Mouse (Mus musculus) hindbrain, embryonic 14.5 days (tissue): Measurements from ENCODE around the gene Arhgap42. TPM values are rescaled to one million over a fixed set of nuclear protein-coding genes. Genes with fewer than 3 reads are reported as not detected.

ENCODE experiments used
- ATAC-seq: fragments of 200-750 bp; cut with Nextera tagmentation; 2 replicates; pipeline ENCODE4 v1.8.0; 2017; ENCODE audit warnings: moderate number of reproducible peaks, mild to moderate bottlenecking, moderate TSS enrichment, moderate library complexity; ENCODE audit not compliant: low FRiP score
- DNase-seq: peaks from one replicate; pipeline ENCODE4 v3.0.0-alpha.2; 2015; ENCODE audit warnings: low spot score
- H3K27ac ChIP-seq: fragments of 300-500 bp; sonication (generic); 2 replicates; pipeline ENCODE4 v1.5.1; 2014; ENCODE audit warnings: mild to moderate bottlenecking, moderate library complexity
- H3K27me3 ChIP-seq: fragments of 300-500 bp; sonication (generic); 2 replicates; pipeline ENCODE4 v1.6.1; 2014; ENCODE audit warnings: mild to moderate bottlenecking, low read length, mixed read lengths; ENCODE audit not compliant: control insufficient read depth, insufficient read depth
- H3K36me3 ChIP-seq: fragments of 300-500 bp; sonication (generic); replicated peaks from 2 replicates; pipeline ENCODE4 v1.6.1; 2014; ENCODE audit not compliant: control insufficient read depth, insufficient read depth
- H3K4me1 ChIP-seq: fragments of 300-500 bp; sonication (generic); replicated peaks from 2 replicates; pipeline ENCODE4 v1.6.1; 2014; ENCODE audit warnings: antibody characterized with exemption, low read length, mixed read lengths; ENCODE audit not compliant: control insufficient read depth, insufficient read depth
- H3K4me2 ChIP-seq: fragments of 300-500 bp; sonication (generic); replicated peaks from 2 replicates; pipeline ENCODE4 v1.6.1; 2014; ENCODE audit warnings: mild to moderate bottlenecking, moderate library complexity
- H3K4me3 ChIP-seq: fragments of 300-500 bp; sonication (generic); replicated peaks from 2 replicates; pipeline ENCODE4 v1.5.1; 2014; ENCODE audit warnings: mild to moderate bottlenecking, low read length
- H3K9ac ChIP-seq: fragments of 300-500 bp; sonication (generic); 2 replicates; pipeline ENCODE4 v1.6.1; 2014
- H3K9me3 ChIP-seq: fragments of 300-500 bp; sonication (generic); 2 replicates; pipeline ENCODE4 v1.6.1; 2016; ENCODE audit warnings: low read length; ENCODE audit not compliant: control insufficient read depth
- polyA plus RNA-seq: library from polyadenylated mRNA; unstranded; fragments of >200 nt; fragmentation: Nextera tagmentation; extraction: Ambion mirVana; gene quantifications from 2 replicates; pipeline ENCODE4 v1.2.1, GENCODE M21; 2014

The Arhgap42 gene
- polyA plus RNA-seq, 1 experiment from 2014 or later = 20.2 TPM

DNA sequence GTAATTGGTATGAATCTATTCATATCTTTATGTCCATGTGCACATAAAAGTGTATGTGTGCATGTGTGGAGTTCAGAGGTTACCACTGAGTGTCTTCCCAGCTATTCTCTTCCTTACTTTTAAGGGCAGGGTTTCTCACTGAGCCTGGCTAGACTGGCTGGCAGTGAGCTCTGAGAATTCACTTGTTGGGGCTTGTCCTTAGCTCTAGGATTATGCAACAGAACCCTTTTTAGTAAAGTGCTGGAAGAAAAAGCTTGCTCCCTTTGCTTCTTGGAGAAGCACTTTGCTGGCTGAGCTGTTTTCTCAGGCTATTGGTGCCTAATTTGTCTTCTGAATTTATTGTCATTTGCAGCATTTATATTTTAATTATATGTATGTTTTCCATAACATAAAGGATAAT is 285.6 kb downstream of the Arhgap42 start:
- DNase-seq = no peak
- Histone ChIP-seq H3K9me3 (no peaks in the 10 kb centered on the region), H3K4me1 (no peaks in the 10 kb centered on the region), H3K36me3 (no peaks in the 10 kb centered on the region), H3K4me2 (no peak overlapping the region), H3K9ac (no peak overlapping the region), H3K4me3 (no peak overlapping the region), H3K27ac (no peak overlapping the region), H3K27me3 (no peaks in the 10 kb centered on the region)
- ATAC-seq = no peak
